Mouse (Mus musculus) brown adipose tissue, adult 24 weeks (tissue): ENCODE results near the gene H1fx. TPM values are rescaled to one million over a fixed set of nuclear protein-coding genes. Genes with fewer than 3 reads are reported as not detected.

Experiments used
- polyA plus RNA-seq: library from polyadenylated mRNA; stranded (reverse); fragments of >200 nt; gene quantifications from 2 replicates; pipeline ENCODE4 v1.2.4, GENCODE M21; 2012; ENCODE audit not compliant: missing spikeins, insufficient read depth, insufficient read length

The H1fx gene
- polyA plus RNA-seq, 1 experiment: 2.3 TPM

Other genes starting within 250 kb of the H1fx start
- not detected in 2 replicates for gene Gp9, start 203.6 kb downstream of the H1fx start, polyA plus RNA-seq
- gene Rab43, start 169.5 kb downstream of the H1fx start, polyA plus RNA-seq: 4.7 and 16.0 TPM in 2 replicates
- gene Gm45140, start 145.8 kb downstream of the H1fx start, polyA plus RNA-seq: not detected in 2 replicates
- gene Isy1, start 142.8 kb downstream of the H1fx start, polyA plus RNA-seq: 21.0 and 31.7 TPM in 2 replicates
- gene Cnbp, start 130.5 kb downstream of the H1fx start, polyA plus RNA-seq: 367 and 450 TPM in 2 replicates
- 40.1 and 45.5 TPM in 2 replicates for gene Copg1, start 93.8 kb downstream of the H1fx start, polyA plus RNA-seq
- 7.9 and 15.3 TPM in 2 replicates for gene Hmces, start 67.7 kb downstream of the H1fx start, polyA plus RNA-seq
- gene Rab7, start 63.6 kb upstream of the H1fx start, polyA plus RNA-seq: 202 and 234 TPM in 2 replicates
- 42.2 and 50.8 TPM in 2 replicates for gene Rpn1, start 102.8 kb upstream of the H1fx start, polyA plus RNA-seq
- 4.7 and 7.0 TPM in 2 replicates for gene Gata2, start 212.3 kb upstream of the H1fx start, polyA plus RNA-seq
- gene Dnajb8, start 240.6 kb upstream of the H1fx start, polyA plus RNA-seq: not detected in 2 replicates